Mouse (Mus musculus) frontal cortex, adult (tissue): ENCODE results near the gene Fam222b.
"Not testable (repeated sequence)": the region's sequence is repeated elsewhere in the genome, so short reads cannot be mapped to it uniquely, and the experiment has no call there.

Experiments
- ATAC-seq: cut with Nextera tagmentation; 2 replicates; pipeline ENCODE4 v1.9.2; 2017; ENCODE audit warnings: mild to moderate bottlenecking, moderate library complexity, mixed read lengths; ENCODE audit not compliant: low TSS enrichment

Fam222b gene

DNA sequence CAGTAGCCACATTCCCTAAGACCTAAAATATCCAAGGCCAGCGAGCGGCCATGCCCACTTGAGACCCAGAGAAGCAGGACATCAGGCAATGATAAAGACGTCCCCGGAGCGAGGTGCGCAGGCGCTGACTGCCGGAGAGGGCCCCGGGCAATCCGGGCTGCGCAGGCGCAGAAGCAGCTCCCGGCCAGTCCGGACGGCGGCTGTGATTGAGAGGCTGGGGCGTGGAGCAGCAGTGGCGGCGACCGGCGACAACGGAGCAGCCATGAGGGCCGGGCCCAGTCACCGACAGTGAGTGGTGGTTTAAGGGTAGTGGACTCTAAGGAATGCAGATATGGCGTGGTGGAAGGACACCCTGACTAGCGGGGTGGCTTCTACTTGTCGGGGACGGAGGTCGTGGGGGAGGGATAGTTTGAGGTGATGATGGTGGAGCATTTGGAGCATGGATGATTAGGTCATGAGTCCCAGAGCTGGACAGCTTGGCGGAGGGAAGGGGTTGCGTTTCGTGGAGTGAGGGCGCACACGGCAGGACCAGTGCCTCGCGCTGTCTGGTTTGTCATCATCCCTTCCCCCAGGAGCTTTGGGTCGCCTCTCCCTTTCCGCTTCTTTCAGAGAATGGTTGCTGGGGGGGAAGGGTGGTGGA is at the start of gene Fam222b:
Gene Fam222b, plus strand, starts transcription at position 157 of the 640 bp plus-strand sequence.
- peak; percentile 99 for ATAC-seq

DNA sequence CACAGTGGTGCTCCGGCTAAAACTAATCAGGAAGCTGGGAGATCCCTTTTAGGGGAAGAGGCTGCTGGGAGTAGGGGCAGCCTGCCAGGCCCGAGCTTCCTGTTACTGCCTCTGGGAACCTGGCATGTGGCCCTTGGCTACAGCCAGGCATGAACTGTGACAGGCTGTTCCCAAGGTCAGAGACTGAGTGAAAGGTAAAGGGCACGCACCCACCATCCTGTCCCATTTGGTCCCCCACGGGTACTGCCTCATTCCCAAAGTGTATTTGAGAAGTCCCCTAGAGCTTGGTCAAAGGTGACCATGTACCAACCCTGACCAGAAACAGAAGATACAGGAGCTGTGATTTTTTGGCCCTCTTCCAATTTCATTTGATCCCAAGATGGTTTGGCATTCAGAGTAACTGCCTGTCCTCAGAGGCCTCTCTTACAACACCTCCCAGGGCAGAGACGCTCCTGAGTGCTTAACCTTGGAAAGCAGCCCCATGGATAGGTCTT is 49.7 kb upstream of the Fam222b start:
- no peak for ATAC-seq

DNA sequence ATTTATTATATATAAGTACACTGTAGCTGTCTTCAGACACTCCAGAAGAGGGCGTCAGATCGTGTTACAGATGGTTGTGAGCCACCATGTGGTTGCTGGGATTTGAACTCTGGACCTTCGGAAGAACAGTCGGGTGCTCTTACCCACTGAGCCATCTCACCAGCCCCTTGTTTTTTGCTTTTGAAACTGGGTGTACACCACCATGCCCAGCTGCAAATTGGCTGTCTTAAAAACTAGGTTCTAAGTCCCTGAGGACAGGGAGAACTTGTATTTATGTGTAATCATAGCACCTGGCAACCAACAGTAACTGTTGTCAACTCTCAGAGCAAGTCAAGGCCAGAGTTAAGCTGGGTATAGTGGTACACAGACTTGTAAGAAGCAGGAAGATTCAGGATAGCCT is 45.8 kb upstream of the Fam222b start:
- ATAC-seq: not testable (repeated sequence)

DNA sequence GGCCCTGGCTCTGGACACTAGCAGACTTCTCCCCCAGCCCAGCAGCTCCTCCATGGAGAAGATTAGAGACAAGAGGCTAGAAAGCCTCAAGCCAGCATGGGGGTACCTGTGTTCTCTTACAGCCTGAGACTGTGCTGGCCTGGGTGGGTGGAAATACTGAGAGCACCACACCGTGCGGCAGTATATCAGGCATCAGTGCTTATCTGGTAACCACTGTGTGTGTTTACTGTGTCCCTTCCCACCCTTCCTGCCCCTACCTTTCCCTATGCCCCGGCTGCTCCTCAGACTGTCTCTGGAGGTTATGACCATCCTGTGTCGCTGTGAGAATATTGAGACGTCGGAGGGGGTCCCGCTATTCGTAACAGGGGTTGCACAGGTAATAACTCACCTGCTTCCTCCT is 41.4 kb upstream of the Fam222b start:
- no peak for ATAC-seq

DNA sequence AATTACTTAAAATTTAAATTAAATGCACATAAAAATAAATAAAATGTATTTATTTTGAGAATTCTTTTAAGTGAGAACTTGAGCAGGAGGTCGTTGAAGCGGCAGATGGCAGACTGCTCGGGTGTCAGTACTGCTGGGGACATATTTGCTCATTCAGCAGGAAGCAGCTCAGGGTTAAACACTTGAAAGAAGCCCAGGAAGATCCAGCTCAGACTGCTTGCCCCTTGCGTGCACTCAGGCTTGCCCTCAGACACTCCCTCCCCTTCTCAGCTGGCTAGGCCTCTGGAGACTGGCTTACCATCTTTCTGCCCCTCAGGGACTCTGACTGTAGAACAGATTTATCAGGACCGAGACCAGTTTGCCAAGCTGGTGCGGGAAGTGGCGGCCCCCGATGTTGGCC is 37.5 kb upstream of the Fam222b start:
- ATAC-seq: no peak

DNA sequence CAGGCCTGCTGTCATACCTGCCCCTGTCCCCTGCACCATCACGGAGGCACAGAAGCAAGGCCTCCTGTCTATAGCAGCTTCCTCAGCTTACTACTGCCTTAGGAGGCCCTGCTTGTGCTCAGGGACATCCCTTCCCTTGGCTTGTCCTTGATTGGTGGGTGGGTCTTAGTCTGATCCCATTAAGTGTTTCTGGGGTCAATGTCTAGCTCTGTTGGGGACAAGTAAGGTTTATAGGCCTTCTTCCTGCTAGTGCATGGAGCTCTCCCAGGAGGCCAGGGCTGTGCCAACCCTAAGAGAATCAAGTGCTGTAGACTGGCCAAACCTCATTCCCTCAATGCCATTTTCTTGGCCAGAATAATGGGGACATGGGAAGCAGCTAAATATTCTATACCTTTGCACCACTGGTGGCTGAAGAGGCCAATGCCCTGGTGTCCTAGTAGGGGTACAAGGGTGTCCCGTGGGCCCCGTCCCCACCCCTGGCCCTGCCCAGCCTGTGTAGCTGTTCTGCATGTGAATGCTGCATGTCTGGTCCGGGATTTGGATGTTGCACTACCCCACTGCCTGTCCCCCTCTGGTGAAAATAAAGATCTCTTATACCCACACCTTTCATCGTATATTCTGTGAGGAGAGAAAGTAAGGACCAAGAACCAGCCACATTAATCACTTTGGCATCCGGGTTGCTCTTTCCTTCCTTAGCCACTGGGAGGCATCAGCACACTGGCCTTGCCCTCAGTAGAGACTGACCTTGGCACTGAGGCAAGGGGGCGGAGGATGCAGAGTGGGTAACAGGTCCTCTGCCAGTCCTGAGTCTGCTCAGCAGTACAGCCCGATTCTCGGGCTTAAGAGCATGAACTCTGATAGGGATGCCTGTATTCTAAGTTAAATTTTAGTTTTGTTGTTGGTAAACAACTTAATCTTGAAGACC is 34.4 kb upstream of the Fam222b start:
- peak; percentile 55; the same call in 1 of the 2 replicates for ATAC-seq

DNA sequence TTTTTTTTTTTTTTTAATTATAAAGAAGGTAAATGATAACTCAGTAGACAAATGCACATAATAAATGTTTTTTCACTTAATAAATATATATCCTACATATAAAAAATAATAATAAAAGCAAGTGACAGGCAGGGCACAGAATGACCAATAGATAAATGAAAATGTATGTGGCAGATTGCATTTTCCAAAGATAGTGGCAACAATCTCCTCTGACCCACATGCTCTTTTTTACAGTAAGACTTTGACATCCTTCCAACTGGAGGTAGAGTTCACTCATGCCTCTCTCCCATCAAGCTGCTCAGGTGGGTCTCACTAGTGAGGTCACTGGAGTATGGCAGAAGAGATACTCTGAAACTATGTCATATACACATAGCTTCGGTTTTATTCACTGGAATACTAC is 31.9 kb upstream of the Fam222b start:
- no peak for ATAC-seq

DNA sequence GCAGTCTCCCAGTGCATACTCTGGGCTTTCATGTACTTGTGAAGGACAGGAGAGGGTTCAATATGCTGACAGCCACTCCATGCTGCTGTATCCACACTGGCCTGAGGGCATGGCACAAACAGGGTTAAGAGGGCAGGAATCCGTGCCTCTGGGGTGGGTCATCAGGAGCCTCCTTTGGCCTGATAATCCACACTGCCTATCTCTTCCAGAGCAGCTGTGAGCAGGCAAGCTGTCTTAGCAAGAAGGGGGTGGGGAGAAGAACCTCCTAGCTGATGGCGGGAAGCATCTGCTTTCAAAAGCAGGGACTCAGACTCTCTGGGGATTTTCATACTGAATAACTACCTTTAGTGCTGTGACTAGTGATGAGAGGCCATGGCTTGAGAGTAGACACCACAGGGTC is 28.6 kb upstream of the Fam222b start:
- ATAC-seq: no peak

DNA sequence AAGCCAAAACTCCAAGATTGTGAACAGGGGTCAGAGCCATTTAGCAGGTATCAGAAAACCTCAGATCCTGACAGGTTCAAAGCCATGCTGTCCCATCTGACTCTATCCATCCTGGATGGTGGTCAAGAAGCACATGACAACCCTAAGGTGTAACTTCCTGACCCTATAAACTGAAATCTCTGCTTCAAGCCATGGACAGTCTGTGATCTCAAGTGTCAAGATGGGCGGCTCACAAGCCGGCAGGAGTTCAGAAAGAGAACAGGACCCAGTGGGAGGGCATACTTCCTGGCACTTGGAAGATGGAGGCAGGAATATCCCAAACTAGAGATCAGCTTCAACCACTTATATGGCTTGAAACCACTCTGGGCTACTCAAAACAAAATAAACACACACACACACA is 27.8 kb upstream of the Fam222b start:
- ATAC-seq: no peak

DNA sequence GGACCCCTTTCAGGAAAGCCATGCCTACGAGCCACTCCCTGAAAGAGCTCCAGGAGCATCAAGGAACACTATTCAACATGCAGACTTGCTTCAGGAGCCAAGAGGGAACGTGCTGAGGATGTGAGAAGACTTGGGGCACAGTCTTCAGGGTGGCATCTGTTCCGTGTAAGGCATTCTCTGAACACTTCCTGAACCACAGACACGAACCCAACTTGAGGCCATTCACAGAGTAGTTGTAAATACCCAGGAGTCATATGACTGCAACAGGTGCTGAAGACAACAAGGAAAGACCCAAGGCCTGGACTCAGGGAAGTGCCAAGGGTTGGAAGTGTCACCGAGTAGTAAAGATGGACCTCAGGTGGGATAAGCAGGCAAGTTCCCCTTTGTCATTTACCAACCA is 26.9 kb upstream of the Fam222b start:
- ATAC-seq: no peak

DNA sequence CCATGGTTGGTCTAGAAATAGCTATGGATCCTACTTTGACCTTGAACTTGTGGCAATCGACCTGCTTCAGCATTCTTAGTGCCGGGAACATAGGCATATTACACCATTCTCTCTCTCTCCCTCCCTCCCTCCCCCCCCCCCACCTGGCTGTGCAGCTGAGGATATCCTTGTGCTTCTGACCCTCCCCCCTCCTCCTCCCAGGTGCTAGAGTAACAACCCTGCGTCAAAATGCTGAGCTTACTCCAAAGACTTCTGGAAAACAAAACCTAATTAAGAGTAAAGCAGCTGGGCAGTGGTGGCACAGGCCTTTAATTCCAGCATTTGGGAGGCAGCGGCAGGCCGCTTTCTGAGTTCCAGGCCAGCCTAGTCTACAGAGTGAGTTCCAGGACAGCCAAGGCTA is 25.3 kb upstream of the Fam222b start:
- ATAC-seq: no peak

DNA sequence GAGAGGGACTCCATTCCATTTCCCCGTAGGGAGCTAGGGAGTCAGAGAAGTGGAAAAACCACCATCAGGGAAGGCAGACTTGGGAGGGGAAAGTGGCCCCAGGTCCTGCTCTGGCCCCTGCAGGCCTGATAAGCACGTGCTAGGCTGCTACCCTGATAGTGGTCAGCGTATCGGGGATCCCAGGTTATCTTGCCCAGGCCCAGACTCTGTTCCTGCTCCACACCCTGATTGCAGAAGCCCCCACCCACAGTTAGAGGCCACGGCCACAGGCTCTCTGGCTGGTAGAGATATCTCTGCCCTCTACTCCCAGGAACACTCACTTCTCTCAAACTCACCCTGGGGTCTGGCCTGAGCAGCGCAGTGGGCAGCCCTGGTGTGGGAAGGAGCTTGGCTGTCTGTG is 24.8 kb upstream of the Fam222b start:
- no peak for ATAC-seq

DNA sequence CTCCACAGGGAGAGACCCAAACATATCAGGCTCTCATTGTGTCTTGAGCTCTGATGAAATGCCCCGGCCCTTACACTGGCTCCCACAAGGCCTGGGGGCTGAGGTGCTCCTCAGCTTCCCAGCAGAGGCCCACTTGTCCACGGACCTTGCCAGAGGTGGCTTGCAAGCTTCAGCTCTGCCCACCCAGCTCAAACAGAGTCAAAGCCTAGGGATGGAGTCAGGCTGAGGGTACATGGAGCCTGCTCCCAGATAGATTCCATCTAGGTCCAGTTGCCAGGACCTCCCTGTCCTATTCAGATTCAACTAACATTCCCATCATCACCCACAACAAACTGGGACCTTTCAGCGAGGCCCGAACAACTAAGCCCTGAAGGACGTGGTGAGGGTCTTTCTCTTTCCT is 22.5 kb upstream of the Fam222b start:
- no peak for ATAC-seq

DNA sequence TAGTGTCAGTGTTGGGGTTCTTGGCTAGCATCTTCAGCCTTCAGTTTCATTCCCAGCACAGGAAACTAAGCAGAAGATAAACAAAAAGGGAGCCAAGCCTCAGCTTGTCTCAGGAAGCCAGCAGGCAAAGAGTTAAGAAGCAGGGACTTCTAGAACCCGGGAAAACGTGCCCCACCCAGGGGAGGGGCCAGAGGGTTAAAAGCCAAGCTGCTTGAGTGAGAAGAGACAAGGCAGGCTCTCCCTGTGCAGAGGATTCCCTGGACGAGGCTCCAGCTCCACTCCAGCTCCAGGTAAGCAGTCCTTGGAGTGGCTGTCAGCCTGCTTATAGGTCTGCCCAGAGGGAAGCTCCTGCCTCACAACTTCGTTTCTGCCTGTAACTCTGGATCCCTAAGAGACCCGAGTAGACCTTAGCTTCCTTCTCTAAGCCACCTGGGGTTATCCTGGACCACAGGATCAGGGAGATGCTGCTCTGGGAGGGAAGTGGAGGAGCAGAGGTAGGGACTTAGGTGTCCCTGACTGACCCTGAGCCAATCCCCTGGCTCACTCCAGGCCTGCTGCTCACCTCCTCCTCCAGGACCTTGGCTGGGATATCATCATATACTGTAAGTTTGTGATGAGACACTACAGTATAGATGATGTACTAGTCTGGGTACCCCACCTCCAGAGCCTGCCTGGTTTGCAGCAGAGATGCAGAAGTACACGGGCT is 21.9 kb upstream of the Fam222b start:
- ATAC-seq: no peak

DNA sequence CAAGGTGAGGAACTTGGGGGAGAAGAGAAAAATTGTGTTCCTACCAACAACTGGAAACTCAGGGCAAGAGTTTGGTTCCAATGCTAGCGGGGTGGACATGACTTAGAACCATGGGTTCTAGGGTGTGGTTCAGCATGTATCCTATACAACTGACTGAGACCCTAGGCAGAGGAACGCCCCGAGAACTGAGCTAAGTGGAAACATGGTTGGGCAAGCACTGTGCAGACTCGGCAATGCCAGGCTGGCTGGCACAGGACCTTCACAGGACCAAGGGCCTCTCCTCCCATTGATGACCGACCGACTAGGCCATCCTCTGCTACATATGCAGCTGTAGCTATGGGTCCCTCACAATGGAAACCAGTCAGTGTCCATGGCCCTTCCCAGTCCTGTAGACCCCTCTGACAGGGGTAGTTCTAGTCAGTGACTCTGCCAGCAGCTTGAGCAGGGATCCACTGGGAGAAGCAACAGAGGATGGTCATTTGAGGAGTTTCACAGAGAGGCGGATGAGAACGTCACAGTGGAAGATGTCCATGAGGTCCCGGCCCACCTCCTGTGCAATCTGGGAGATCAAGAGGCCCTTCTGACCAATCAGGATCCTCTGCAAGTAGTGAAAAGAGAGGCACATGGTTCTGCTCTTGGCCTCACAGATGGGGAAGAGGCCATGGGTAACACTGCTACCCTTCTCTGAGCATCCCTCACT is 20.7 kb upstream of the Fam222b start:
- ATAC-seq: no peak

DNA sequence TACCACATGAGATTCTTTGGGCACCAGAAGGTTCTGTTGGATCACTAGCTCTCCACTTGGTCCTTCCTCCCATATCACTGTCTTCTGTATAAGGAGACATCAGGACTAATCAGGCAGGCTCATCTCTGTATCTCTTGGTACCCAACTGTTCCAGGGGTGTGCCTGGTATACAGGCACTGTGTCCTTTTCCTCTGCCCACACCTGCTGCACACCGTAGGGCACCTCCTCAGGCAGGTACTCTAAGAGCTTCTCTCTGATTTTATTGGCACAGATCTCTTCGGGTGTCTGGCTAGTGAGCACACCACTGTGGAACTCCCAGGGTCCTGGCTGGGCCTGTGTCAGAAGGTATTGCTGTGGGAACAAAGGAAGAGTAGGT is 20.2 kb upstream of the Fam222b start:
- no peak for ATAC-seq

DNA sequence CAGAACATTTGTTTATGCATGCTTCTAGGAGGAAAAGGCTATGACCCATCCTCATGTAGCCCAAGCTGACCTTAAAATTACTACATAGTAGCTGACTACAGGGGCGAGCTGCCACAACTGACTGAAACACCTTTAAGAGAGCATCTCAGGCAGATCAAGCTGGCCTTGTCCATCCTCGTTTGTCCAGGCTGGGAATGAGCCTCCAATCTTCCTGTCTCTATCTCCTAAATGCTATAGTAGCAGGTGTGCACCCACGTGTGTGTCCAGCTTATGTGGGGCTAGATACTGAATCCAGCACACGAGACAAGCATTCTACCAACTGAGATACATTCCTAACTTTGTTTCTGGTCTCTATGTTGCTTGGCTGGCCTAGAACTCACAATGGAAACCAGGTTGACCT is 19.8 kb upstream of the Fam222b start:
- no peak for ATAC-seq

DNA sequence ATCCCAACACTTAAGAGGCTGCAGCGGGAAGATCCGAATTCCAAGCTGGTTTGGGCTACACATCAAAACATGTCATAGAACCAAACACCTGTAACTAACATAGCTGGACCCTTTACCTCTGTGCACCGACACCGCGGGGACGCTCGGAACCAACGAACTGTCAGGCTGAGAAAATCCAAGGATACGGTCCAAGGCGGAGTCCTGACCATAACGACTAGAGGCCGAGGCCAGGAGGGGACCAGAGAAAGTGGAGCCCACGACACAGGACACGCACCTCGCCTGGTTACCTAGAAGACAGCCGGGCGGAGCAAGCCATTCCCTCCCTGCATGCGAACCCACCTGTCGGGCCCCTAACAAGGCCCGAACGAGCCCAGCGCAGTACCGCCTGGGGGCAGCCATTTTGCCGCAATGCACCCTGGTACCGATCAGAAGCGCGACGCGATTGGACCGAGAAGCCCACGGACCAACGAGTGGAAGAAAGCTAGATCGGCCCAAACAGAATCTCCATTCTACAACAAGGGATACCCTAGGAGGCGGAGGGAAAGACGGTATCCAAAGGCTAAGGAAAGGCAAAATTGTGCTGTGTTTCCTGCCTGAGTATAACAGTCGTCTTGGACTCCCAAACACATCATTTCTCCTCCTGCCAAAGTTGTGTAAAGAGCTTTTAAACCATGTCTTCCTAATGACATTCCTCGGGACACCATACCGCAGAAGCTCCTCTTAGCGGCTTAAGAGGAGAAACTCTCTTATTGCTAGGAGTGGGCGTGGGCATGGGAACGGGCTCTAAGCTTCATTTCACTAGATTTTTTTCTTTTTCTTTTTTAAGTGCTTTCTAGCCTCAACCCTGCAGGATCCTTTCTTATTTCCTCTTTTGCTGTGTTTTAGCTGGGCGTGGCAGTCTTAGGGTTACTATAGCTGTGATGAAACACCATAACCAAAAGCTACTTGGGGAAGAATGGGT is 14.2 kb upstream of the Fam222b start, which contains the start of gene Eral1:
Gene Eral1, minus strand, starts transcription at position 423 of the 961 bp plus-strand sequence.
- ATAC-seq: peak; percentile 99

DNA sequence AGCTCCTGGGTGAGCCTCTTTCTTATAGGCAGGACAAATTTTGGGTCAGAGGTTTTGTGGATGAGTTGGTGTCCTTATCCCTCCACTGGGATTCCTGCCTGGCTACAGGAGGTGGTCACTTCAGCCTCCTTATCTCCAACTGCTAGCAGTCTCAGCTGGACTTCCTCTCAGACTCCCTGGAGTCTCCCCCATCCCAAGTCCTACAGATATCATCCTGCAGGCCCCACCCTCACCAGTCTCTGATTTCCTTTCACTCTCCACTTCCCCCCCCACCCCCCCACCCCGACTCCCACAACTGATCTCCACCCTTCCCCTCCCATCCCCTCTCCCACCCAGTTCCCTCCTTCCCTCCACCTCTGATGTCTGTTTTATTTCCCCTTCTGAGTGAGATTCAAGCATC is 10.9 kb upstream of the Fam222b start:
- no peak for ATAC-seq

DNA sequence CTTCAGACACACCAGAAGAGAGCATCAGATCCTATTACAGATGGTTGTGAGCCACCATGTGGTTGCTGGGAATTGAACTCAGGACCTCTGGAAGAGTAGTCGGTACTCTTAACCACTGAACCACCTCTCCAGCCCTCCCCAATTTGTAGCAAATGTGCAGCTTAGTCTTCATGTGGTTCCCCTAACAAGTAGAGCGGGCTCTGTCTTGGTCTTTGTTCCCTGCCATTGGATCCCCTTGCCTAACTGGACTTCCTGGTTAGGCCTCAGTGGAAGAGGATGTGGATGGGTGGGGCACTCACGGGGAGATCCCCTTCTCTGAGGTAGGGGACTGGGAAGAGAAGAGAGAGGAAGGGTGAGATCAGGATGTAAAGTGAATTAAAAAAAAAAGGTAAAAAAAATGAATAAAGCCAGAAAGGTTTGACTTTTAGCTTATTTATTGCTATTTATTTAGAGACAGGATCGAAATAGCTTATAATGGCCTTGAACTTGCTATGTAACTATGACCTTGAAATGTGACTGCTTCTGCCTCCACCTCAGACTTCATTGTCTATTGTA is 7.5 kb upstream of the Fam222b start:
- no peak for ATAC-seq
